Mouse (Mus musculus) megakaryocyte, embryonic 14.5 days (primary cell): ENCODE measurements around the gene Plcb4.

Experiments used
- FLI1 ChIP-seq: IDR thresholded peaks from 2 replicates; pipeline ENCODE4 v1.6.1; 2012; ENCODE audit warnings: low read length, inconsistent platforms, mixed read lengths
- GATA1 ChIP-seq: IDR thresholded peaks from 3 replicates; pipeline ENCODE4 v1.6.1; 2012; ENCODE audit warnings: mixed read lengths, low read length, inconsistent platforms, borderline replicate concordance

DNA sequence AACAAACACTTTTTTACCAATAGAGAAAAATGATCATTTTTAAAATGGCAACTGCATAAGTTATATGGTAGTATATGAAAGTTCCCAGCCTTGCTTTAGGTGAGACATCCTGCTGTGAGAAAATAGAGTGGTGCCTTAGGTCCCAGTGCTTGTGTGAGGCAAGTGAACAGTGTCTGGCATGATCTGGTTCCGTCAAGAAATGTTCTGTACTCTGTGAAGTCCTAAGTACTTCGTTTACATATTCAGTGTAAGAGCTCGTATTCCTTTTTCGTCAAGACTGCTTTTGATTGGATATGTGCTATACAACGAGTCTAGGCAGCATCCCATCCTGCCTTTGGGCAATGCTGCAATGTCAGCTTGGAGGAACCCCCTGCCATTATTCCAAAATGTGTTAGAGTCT is 342.1 kb downstream of the Plcb4 start:
- TF ChIP-seq GATA1 (no peak), FLI1 (no peak)
